Mouse (Mus musculus): ENCODE results near the gene Tmem245. TPM values are rescaled to one million over a fixed set of nuclear protein-coding genes. Genes with fewer than 3 reads are reported as not detected.

Tmem245 gene
- polyA plus RNA-seq, 1 experiment from 2014 or later, result 14.3 TPM

- no peak overlapping the region for H3K4me2 ChIP-seq (replicated peaks; ENCODE audit: low read depth, low read length)
- H3K4me1 ChIP-seq (ENCODE audit: control insufficient read depth, insufficient read depth, low read length), result no peaks in the 10 kb centered on the region
- ATAC-seq (ENCODE audit: low FRiP score, low TSS enrichment), result no peak
- no peaks in the 10 kb centered on the region for H3K27me3 ChIP-seq (ENCODE audit: control insufficient read depth, insufficient read depth, low read length)
- H3K36me3 ChIP-seq (ENCODE audit: control insufficient read depth, insufficient read depth, low read length), result peaks cover 39% of the 10 kb centered on the region
- no peak overlapping the region for H3K27ac ChIP-seq (ENCODE audit: low read depth, low read length)
- no peaks in the 10 kb centered on the region for H3K9me3 ChIP-seq (ENCODE audit: control insufficient read depth, low read length)
- H3K4me3 ChIP-seq (ENCODE audit: low read length), result no peak overlapping the region
- H3K9ac ChIP-seq (ENCODE audit: low read depth, low read length), result no peak overlapping the region
- no CpG with 5 or more reads among the region's 1 CpGs for WGBS
These were observed 11.9 kb downstream of the Tmem245 start for GRCm38 (mm10) chr4:56935327-56935726.

GRCm38 (mm10) chr4:56933154-56933553, 14.1 kb downstream of the Tmem245 start:
- H3K9me3 ChIP-seq (ENCODE audit: control insufficient read depth, low read length), result no peaks in the 10 kb centered on the region
- peaks cover 43% of the 10 kb centered on the region for H3K36me3 ChIP-seq (ENCODE audit: control insufficient read depth, insufficient read depth, low read length)
- H3K9ac ChIP-seq (ENCODE audit: low read depth, low read length), result no peak overlapping the region
- H3K27ac ChIP-seq (ENCODE audit: low read depth, low read length), result no peak overlapping the region
- WGBS, result 93% methylated on average over 4 of the region's 4 CpGs
- no peaks in the 10 kb centered on the region for H3K27me3 ChIP-seq (ENCODE audit: control insufficient read depth, insufficient read depth, low read length)
- no peak overlapping the region for H3K4me3 ChIP-seq (ENCODE audit: low read length)
- H3K4me2 ChIP-seq (replicated peaks; ENCODE audit: low read depth, low read length), result no peak overlapping the region
- no peaks in the 10 kb centered on the region for H3K4me1 ChIP-seq (ENCODE audit: control insufficient read depth, insufficient read depth, low read length)
- ATAC-seq (ENCODE audit: low FRiP score, low TSS enrichment), result no peak

DNA sequence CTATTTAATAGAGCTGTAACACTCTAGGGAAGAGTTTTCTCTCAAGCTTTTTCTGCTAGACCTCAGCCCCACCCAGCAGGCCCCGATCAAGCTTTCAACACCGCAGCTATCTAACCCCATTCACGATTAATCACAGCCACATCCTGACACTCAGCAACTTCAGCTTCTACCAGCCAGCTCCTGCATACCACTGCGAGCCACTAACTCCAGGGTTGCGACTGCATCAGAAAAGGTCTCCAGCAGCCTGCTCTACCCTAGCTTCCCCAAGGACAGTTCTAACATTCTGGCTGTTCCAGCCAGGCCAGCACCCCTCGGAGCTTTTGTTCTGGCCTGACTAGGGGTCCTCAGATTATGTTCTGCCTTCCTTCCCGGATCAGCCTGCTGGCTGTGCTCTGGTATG, 15.1 kb downstream of the Tmem245 start:
- H3K27ac ChIP-seq (ENCODE audit: low read depth, low read length), result no peak overlapping the region
- H3K9me3 ChIP-seq (ENCODE audit: control insufficient read depth, low read length), result no peaks in the 10 kb centered on the region
- no peak overlapping the region for H3K4me3 ChIP-seq (ENCODE audit: low read length)
- 0 out of 2 replicates have a peak, but pooled peaks cover under 1% of the 10 kb centered on the region for H3K4me1 ChIP-seq (ENCODE audit: control insufficient read depth, insufficient read depth, low read length)
- peaks cover 51% of the 10 kb centered on the region for H3K36me3 ChIP-seq (ENCODE audit: control insufficient read depth, insufficient read depth, low read length)
- 68% methylated on average over 7 of the region's 7 CpGs for WGBS
- H3K27me3 ChIP-seq (ENCODE audit: control insufficient read depth, insufficient read depth, low read length), result no peaks in the 10 kb centered on the region
- H3K4me2 ChIP-seq (replicated peaks; ENCODE audit: low read depth, low read length), result no peak overlapping the region
- no peak overlapping the region for H3K9ac ChIP-seq (ENCODE audit: low read depth, low read length)
- ATAC-seq (ENCODE audit: low FRiP score, low TSS enrichment), result no peak

DNA sequence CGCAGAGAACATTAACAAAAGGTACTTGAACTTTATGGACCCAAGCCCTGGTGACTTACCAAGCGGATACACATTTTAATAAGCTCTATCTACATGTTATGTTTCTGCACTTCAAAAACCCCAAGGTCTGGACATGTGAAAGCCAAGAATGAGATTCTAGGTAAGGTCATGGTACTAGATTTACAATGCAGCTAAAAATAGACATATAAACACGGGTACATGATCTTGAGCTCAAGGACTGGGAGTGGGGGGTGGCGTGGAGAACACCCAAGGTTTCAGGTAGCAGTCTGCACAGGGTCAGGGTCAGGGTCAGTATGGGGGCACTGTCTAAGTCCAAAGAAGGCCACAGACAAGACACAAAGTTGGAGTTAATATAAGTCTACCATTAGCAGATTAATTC, 16.9 kb downstream of the Tmem245 start:
- H3K36me3 ChIP-seq (ENCODE audit: control insufficient read depth, insufficient read depth, low read length), result peaks cover 55% of the 10 kb centered on the region

DNA sequence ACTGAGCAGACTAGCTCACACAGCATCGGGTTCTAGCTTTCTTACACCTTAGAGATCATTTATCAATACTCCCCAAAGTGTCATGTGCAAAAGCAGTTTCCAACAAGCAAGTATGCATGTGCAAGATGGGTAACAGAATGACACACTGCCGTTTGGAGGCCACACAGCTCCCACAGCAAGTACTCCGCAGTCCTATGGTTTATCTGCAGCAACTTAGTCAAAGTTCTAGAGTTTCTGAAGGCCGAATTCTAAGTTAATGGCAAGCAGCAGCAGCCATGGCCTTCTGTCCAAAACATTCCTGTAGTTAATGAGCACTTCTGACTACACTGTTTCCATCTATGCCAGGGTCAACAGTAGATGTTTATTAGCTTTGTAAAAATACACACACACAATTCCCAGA, 20.3 kb downstream of the Tmem245 start:
- Histone ChIP-seq H3K9ac (ENCODE audit: low read depth, low read length) (no peak overlapping the region), H3K36me3 (ENCODE audit: control insufficient read depth, insufficient read depth, low read length) (peaks cover 58% of the 10 kb centered on the region), H3K4me1 (ENCODE audit: control insufficient read depth, insufficient read depth, low read length) (0 out of 2 replicates have a peak, but pooled peaks cover 3% of the 10 kb centered on the region), H3K27me3 (ENCODE audit: control insufficient read depth, insufficient read depth, low read length) (no peaks in the 10 kb centered on the region), H3K4me2 (replicated peaks; ENCODE audit: low read depth, low read length) (no peak overlapping the region), H3K4me3 (ENCODE audit: low read length) (no peak overlapping the region), H3K27ac (ENCODE audit: low read depth, low read length) (no peak overlapping the region), H3K9me3 (ENCODE audit: control insufficient read depth, low read length) (no peaks in the 10 kb centered on the region)
- 76% methylated on average over 4 of the region's 4 CpGs for WGBS
- no peak for ATAC-seq (ENCODE audit: low FRiP score, low TSS enrichment)

More for the DNA sequence above, 16.9 kb downstream of the Tmem245 start:
- Histone ChIP-seq H3K9me3 (ENCODE audit: control insufficient read depth, low read length) (no peaks in the 10 kb centered on the region), H3K27me3 (ENCODE audit: control insufficient read depth, insufficient read depth, low read length) (no peaks in the 10 kb centered on the region), H3K4me1 (ENCODE audit: control insufficient read depth, insufficient read depth, low read length) (0 out of 2 replicates have a peak, but pooled peaks cover 3% of the 10 kb centered on the region), H3K9ac (ENCODE audit: low read depth, low read length) (no peak overlapping the region), H3K4me2 (replicated peaks; ENCODE audit: low read depth, low read length) (no peak overlapping the region), H3K4me3 (ENCODE audit: low read length) (no peak overlapping the region), H3K27ac (ENCODE audit: low read depth, low read length) (no peak overlapping the region)
- 69% methylated on average over 4 of the region's 4 CpGs for WGBS
- no peak for ATAC-seq (ENCODE audit: low FRiP score, low TSS enrichment)

- H3K27ac ChIP-seq (ENCODE audit: low read depth, low read length), result no peak overlapping the region
- no peaks in the 10 kb centered on the region for H3K27me3 ChIP-seq (ENCODE audit: control insufficient read depth, insufficient read depth, low read length)
- H3K9ac ChIP-seq (ENCODE audit: low read depth, low read length), result no peak overlapping the region
- 0 out of 2 replicates have a peak, but pooled peaks cover 3% of the 10 kb centered on the region for H3K4me1 ChIP-seq (ENCODE audit: control insufficient read depth, insufficient read depth, low read length)
- no peak overlapping the region for H3K4me2 ChIP-seq (replicated peaks; ENCODE audit: low read depth, low read length)
- ATAC-seq (ENCODE audit: low FRiP score, low TSS enrichment), result no peak
- no peak overlapping the region for H3K4me3 ChIP-seq (ENCODE audit: low read length)
- WGBS, result 95% methylated on average over 11 of the region's 11 CpGs
- no peaks in the 10 kb centered on the region for H3K9me3 ChIP-seq (ENCODE audit: control insufficient read depth, low read length)
- H3K36me3 ChIP-seq (ENCODE audit: control insufficient read depth, insufficient read depth, low read length), result peaks cover 56% of the 10 kb centered on the region
These were observed 25.0 kb downstream of the Tmem245 start for GRCm38 (mm10) chr4:56922229-56922628.

DNA sequence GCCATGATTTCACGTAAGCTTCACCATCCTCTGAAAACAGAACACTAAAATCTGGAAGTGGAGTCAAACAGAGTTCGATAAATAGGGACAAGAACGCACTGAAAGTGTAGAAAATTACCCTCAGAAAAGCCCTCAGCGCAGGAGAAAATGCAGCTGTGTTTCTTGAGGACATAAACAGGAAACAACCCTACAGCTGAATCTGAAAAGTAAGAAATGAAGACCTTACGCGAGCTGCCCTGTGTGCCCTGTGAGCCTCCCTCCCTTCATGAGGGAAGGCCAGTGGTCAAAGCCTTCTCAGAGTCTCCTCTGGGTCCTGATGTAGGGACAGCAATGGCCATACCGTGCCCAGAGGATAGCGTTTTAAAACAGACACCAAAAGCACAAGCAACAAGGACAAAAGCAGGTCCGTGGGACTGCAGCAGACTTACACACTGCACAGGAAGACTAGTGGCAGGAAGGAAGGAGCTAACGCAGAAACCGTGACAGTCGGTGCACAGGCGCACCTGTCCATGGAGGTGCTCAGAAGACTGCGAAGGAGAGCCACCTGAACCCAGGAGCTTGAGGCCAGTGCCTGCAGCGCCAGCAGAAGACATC, 31.4 kb downstream of the Tmem245 start:
- 88% methylated on average over 15 of the region's 15 CpGs for WGBS
- ATAC-seq (ENCODE audit: low FRiP score, low TSS enrichment), result no peak
- H3K36me3 ChIP-seq (ENCODE audit: control insufficient read depth, insufficient read depth, low read length), result peaks cover 61% of the 10 kb centered on the region

DNA sequence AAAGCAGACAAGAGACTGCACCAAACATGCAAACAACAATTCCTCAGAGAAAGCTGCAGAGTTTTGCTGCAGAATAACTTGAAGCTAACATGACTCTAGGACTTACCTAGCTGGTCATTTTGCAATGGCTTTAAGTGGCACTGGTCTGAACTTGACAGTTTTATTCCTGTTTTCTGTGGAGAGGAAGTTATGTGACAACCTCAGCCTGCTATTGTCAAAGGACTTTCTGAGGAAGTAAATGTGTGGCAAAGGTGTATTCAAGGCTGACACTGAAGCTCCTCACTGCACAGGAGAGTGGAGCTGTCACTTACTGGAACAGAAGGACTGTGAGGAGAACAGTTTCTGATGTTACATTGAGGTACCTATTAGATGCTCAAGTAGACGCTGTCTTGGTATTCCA, 32.5 kb downstream of the Tmem245 start:
- Histone ChIP-seq H3K27ac (ENCODE audit: low read depth, low read length) (no peak overlapping the region), H3K9me3 (ENCODE audit: control insufficient read depth, low read length) (no peaks in the 10 kb centered on the region), H3K4me2 (replicated peaks; ENCODE audit: low read depth, low read length) (no peak overlapping the region), H3K4me1 (ENCODE audit: control insufficient read depth, insufficient read depth, low read length) (no peaks in the 10 kb centered on the region), H3K4me3 (ENCODE audit: low read length) (no peak overlapping the region), H3K9ac (ENCODE audit: low read depth, low read length) (no peak overlapping the region), H3K36me3 (ENCODE audit: control insufficient read depth, insufficient read depth, low read length) (peaks cover 72% of the 10 kb centered on the region), H3K27me3 (ENCODE audit: control insufficient read depth, insufficient read depth, low read length) (no peaks in the 10 kb centered on the region)
- no peak for ATAC-seq (ENCODE audit: low FRiP score, low TSS enrichment)
- WGBS, result 96% methylated on average over 1 of the region's 1 CpGs

More for the DNA sequence above, 31.4 kb downstream of the Tmem245 start:
- Histone ChIP-seq H3K9ac (ENCODE audit: low read depth, low read length) (no peak overlapping the region), H3K27ac (ENCODE audit: low read depth, low read length) (no peak overlapping the region), H3K4me1 (ENCODE audit: control insufficient read depth, insufficient read depth, low read length) (no peaks in the 10 kb centered on the region), H3K9me3 (ENCODE audit: control insufficient read depth, low read length) (no peaks in the 10 kb centered on the region), H3K4me3 (ENCODE audit: low read length) (no peak overlapping the region), H3K27me3 (ENCODE audit: control insufficient read depth, insufficient read depth, low read length) (no peaks in the 10 kb centered on the region), H3K4me2 (replicated peaks; ENCODE audit: low read depth, low read length) (no peak overlapping the region)

DNA sequence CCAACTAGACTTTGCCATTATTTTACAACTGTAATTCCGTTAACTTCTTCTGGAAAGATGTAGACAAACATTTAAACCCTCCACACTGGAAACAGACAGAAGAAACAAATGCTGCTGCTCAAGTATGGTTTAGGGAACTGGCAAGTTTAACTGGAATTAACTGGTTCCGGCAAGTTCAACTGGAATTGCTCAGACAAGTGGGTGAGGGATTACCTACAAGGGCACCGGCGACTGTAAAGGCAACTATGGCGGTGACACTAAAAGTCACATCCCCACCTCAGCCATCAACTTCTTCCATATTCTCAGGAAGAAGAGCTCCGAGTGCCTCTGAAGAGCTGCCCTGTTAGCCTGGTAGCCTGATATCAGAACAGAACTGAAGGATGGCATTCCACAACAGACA, 32.9 kb downstream of the Tmem245 start:
- Histone ChIP-seq H3K36me3 (ENCODE audit: control insufficient read depth, insufficient read depth, low read length) (peaks cover 76% of the 10 kb centered on the region), H3K27ac (ENCODE audit: low read depth, low read length) (no peak overlapping the region), H3K27me3 (ENCODE audit: control insufficient read depth, insufficient read depth, low read length) (no peaks in the 10 kb centered on the region), H3K9me3 (ENCODE audit: control insufficient read depth, low read length) (no peaks in the 10 kb centered on the region), H3K9ac (ENCODE audit: low read depth, low read length) (no peak overlapping the region), H3K4me3 (ENCODE audit: low read length) (no peak overlapping the region), H3K4me1 (ENCODE audit: control insufficient read depth, insufficient read depth, low read length) (no peaks in the 10 kb centered on the region), H3K4me2 (replicated peaks; ENCODE audit: low read depth, low read length) (no peak overlapping the region)
- WGBS, result 94% methylated on average over 6 of the region's 6 CpGs
- no peak for ATAC-seq (ENCODE audit: low FRiP score, low TSS enrichment)
